Mouse (Mus musculus) heart, adult 2 months (tissue): ENCODE measurements around the gene Phgdh.

ENCODE experiments used
- CTCF ChIP-seq: fragments of 200-600 bp; IDR thresholded peaks from 2 replicates; pipeline ENCODE4 v1.8.1; 2022; ENCODE audit warnings: antibody characterized with exemption, mild to moderate bottlenecking, moderate library complexity
- POLR2A ChIP-seq: fragments of 200-500 bp; IDR thresholded peaks from 2 replicates; pipeline ENCODE4 v1.6.1; 2011; ENCODE audit warnings: mild to moderate bottlenecking, low read depth, low read length, control low read depth; ENCODE audit not compliant: insufficient read depth

GRCm38 (mm10) chr3:98378267-98378666, 38.5 kb upstream of the Phgdh start:
- TF ChIP-seq CTCF: no peak
- no peak for TF ChIP-seq POLR2A
